Mouse (Mus musculus): ENCODE data around the gene Ptger1. TPM values are rescaled to one million over a fixed set of nuclear protein-coding genes. Genes with fewer than 3 reads are reported as not detected.

Gene Ptger1
- polyA plus RNA-seq, 1 experiment from 2014 or later, result 0.27 TPM

DNA sequence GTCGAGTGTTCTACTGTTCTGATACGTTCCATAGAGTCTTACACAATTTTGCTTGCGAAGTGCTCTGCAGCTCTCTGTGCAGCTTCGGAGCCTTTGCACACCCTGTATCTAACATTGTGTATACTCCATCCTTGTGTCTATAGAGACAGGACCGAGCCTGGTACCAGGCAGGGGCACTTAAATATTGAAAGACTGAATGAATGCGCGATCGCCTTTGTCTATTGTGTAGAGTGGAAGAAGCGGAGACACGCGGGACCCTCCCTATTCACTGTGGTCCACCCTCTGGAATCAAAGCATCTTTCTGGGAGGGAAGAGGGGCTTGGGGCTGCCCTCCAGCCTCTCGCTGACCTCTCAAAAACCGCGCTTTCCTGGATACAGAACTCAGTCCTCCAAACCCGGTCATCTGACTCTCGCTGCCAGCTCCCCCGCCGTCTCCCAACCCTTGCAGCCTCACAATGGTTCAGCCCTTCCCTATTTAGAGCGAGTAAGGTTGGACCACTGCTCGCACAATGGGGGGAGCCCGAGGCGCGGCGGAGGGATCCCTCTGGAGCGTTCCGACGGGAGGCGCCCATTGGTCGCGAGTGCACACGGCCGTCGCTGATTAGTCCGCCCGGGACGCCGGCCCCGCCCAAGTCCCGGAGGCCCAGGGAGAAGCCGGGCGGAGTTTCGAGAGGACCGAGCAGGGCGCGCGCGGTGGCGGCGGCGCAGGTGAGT is 14.3 kb upstream of the Ptger1 start, which contains the start of gene Gipc1:
Gene Gipc1 (plus strand): TSS at position 648 of the 714 bp plus-strand sequence.
- H3K4me3 ChIP-seq (ENCODE audit: low read depth, low read length), result peak within 1 kb of the TSS; percentile 86
- peak; percentile 95 for ATAC-seq (replicated peaks; ENCODE audit: insufficient number of reproducible peaks, low FRiP score, low TSS enrichment, low read depth)
- peak within 1 kb of the TSS; percentile 83 for H3K9ac ChIP-seq (replicated peaks; ENCODE audit: low read length)
- DNase-seq (ENCODE audit: low spot score), result peak; percentile 99
- H3K9me3 ChIP-seq (replicated peaks; ENCODE audit: control insufficient read depth, low read length), result no peaks in the 10 kb centered on the region
- peak within 1 kb of the TSS; percentile 74 for H3K27ac ChIP-seq (replicated peaks; ENCODE audit: low read depth, low read length)
- peaks cover 9% of the 10 kb centered on the region for H3K4me1 ChIP-seq (ENCODE audit: control insufficient read depth, insufficient read depth, low read length)
- no peaks in the 10 kb centered on the region for H3K27me3 ChIP-seq (ENCODE audit: control insufficient read depth, insufficient read depth, low read length)
- H3K36me3 ChIP-seq (replicated peaks; ENCODE audit: control insufficient read depth, insufficient read depth, low read depth, low read length), result no peaks in the 10 kb centered on the region; the same call in 1 of the 2 replicates
- WGBS, result 5% methylated on average over 44 of the region's 50 CpGs
- H3K4me2 ChIP-seq (ENCODE audit: low read depth, low read length), result peak within 1 kb of the TSS; percentile 92

DNA sequence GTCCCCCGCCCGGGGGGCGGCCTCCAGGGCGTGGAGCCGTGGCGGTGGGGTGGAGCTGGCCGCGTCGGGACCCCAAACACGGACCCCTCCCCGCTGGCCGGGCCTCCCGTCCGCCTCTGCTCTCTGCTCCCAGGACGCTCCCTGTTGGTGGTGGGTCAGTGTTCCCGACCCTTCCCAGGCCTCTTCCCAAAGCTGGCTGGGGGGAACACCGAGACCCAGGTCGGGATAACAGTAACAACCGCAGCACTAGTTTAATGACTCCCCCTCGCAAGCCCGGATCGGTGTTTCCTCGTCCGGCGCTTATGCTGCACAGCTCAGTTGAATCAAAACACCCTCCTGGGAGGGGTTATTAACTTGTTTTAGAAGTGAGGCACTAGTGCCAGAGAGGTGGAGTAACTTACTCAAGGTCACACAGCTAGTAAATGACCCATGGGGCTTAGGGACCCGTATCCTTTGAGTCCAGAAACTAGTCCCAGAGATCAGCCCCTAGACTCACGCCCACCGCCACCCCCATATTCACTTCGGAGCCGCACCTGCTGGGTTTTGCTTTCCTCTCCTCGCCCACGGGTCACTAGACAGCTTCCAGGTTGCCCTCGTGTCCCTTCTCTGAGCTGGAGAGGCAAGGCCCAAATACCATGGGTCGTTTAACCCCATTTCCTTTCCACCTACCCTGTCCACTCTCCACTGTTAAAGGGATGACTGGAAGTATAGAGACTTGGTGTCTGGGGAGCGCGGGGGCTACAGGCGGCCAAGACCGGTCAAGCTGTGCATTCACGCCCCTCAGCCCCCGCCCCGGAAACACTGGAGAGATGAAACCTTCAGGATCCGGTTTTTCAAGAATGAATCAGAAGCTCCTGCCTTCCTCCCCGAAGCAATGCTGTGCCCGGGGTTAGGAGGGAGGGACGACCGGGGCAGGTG is 13.5 kb upstream of the Ptger1 start:
- WGBS, result under 1% methylated on average over 46 of the region's 46 CpGs
- Histone ChIP-seq H3K4me1 (ENCODE audit: control insufficient read depth, insufficient read depth, low read length) (peaks cover 9% of the 10 kb centered on the region), H3K4me2 (ENCODE audit: low read depth, low read length) (peak overlapping the region; percentile 92), H3K4me3 (ENCODE audit: low read depth, low read length) (peak overlapping the region; percentile 86), H3K9me3 (replicated peaks; ENCODE audit: control insufficient read depth, low read length) (no peaks in the 10 kb centered on the region), H3K27me3 (ENCODE audit: control insufficient read depth, insufficient read depth, low read length) (no peaks in the 10 kb centered on the region), H3K9ac (replicated peaks; ENCODE audit: low read length) (peak overlapping the region; percentile 83), H3K27ac (replicated peaks; ENCODE audit: low read depth, low read length) (peak overlapping the region; percentile 74), H3K36me3 (replicated peaks; ENCODE audit: control insufficient read depth, insufficient read depth, low read depth, low read length) (no peaks in the 10 kb centered on the region; the same call in 1 of the 2 replicates)
- DNase-seq (ENCODE audit: low spot score) (peak; percentile 43), ATAC-seq (replicated peaks; ENCODE audit: insufficient number of reproducible peaks, low FRiP score, low TSS enrichment, low read depth) (peak; percentile 34)

GRCm38 (mm10) chr8:83653662-83654017 is 12.8 kb upstream of the Ptger1 start:
- ATAC-seq (replicated peaks; ENCODE audit: insufficient number of reproducible peaks, low FRiP score, low TSS enrichment, low read depth), result no peak
- H3K9ac ChIP-seq (replicated peaks; ENCODE audit: low read length), result peak overlapping the region; percentile 83
- peak overlapping the region; percentile 8; the same call in 1 of the 2 replicates for H3K27ac ChIP-seq (replicated peaks; ENCODE audit: low read depth, low read length)
- no peaks in the 10 kb centered on the region for H3K9me3 ChIP-seq (replicated peaks; ENCODE audit: control insufficient read depth, low read length)
- 41% methylated on average over 10 of the region's 10 CpGs for WGBS
- peak overlapping the region; percentile 92 for H3K4me2 ChIP-seq (ENCODE audit: low read depth, low read length)
- peak overlapping the region; percentile 86 for H3K4me3 ChIP-seq (ENCODE audit: low read depth, low read length)
- no peaks in the 10 kb centered on the region for H3K27me3 ChIP-seq (ENCODE audit: control insufficient read depth, insufficient read depth, low read length)
- peaks cover 9% of the 10 kb centered on the region for H3K4me1 ChIP-seq (ENCODE audit: control insufficient read depth, insufficient read depth, low read length)
- DNase-seq (ENCODE audit: low spot score), result no peak
- no peaks in the 10 kb centered on the region; the same call in 1 of the 2 replicates for H3K36me3 ChIP-seq (replicated peaks; ENCODE audit: control insufficient read depth, insufficient read depth, low read depth, low read length)

GRCm38 (mm10) chr8:83654725-83655124 is 11.8 kb upstream of the Ptger1 start:
- 91% methylated on average over 6 of the region's 6 CpGs for WGBS
- no peaks in the 10 kb centered on the region for H3K9me3 ChIP-seq (replicated peaks; ENCODE audit: control insufficient read depth, low read length)

GRCm38 (mm10) chr8:83656043-83656442 is 10.4 kb upstream of the Ptger1 start:
- DNase-seq (ENCODE audit: low spot score), result no peak
- Histone ChIP-seq H3K4me1 (ENCODE audit: control insufficient read depth, insufficient read depth, low read length) (peaks cover 13% of the 10 kb centered on the region), H3K4me3 (ENCODE audit: low read depth, low read length) (no peak overlapping the region), H3K36me3 (replicated peaks; ENCODE audit: control insufficient read depth, insufficient read depth, low read depth, low read length) (no peaks in the 10 kb centered on the region; the same call in 1 of the 2 replicates), H3K27me3 (ENCODE audit: control insufficient read depth, insufficient read depth, low read length) (no peaks in the 10 kb centered on the region), H3K9ac (replicated peaks; ENCODE audit: low read length) (no peak overlapping the region), H3K27ac (replicated peaks; ENCODE audit: low read depth, low read length) (no peak overlapping the region), H3K4me2 (ENCODE audit: low read depth, low read length) (no peak overlapping the region), H3K9me3 (replicated peaks; ENCODE audit: control insufficient read depth, low read length) (no peaks in the 10 kb centered on the region)
- WGBS, result 90% methylated on average over 9 of the region's 9 CpGs
- no peak for ATAC-seq (replicated peaks; ENCODE audit: insufficient number of reproducible peaks, low FRiP score, low TSS enrichment, low read depth)

More at GRCm38 (mm10) chr8:83654725-83655124, 11.8 kb upstream of the Ptger1 start:
- H3K4me3 ChIP-seq (ENCODE audit: low read depth, low read length), result no peak overlapping the region
- no peak for DNase-seq (ENCODE audit: low spot score)
- ATAC-seq (replicated peaks; ENCODE audit: insufficient number of reproducible peaks, low FRiP score, low TSS enrichment, low read depth), result no peak
- no peaks in the 10 kb centered on the region; the same call in 1 of the 2 replicates for H3K36me3 ChIP-seq (replicated peaks; ENCODE audit: control insufficient read depth, insufficient read depth, low read depth, low read length)
- peaks cover 9% of the 10 kb centered on the region for H3K4me1 ChIP-seq (ENCODE audit: control insufficient read depth, insufficient read depth, low read length)
- H3K9ac ChIP-seq (replicated peaks; ENCODE audit: low read length), result no peak overlapping the region
- H3K27ac ChIP-seq (replicated peaks; ENCODE audit: low read depth, low read length), result no peak overlapping the region
- H3K27me3 ChIP-seq (ENCODE audit: control insufficient read depth, insufficient read depth, low read length), result no peaks in the 10 kb centered on the region
- H3K4me2 ChIP-seq (ENCODE audit: low read depth, low read length), result no peak overlapping the region

DNA sequence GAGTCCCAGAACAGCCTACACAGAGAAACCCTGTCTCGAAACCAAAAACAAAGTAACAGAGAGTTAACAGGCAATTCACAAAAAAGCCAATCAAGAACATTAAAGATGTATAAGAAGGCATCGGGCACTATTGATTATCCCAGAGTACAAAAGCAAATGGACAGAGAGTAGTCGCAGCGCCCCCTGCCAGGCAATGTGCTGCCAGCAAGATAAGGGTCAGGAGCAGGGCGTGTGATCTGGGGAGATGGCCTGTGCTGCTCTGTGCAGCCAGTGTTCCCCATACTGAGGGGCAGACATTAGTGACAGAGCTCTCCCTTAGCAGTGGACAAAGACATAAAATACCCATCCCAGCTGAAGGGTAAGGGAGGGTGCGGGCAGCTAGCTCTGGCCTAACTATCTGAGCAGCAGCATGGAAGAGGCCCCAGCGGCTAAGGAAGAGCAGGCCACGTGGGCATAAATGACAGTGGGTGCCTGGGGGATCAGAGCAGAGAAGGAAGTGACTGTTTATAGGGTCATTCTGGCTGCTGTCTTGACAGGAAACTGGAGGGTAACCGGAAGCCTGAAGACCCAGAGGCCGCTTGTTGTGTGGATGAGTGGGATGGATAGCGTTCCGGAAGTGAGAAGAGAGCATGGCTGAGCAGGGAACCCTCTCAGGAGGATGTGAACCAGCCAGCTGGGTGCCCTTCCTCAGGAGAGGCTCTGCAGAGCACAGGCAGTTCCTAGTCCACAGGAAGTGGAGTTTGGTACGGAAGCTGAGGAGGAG is 9.8 kb upstream of the Ptger1 start:
- no peak overlapping the region for H3K4me2 ChIP-seq (ENCODE audit: low read depth, low read length)
- WGBS, result 72% methylated on average over 13 of the region's 13 CpGs
- no peak for ATAC-seq (replicated peaks; ENCODE audit: insufficient number of reproducible peaks, low FRiP score, low TSS enrichment, low read depth)
- H3K9me3 ChIP-seq (replicated peaks; ENCODE audit: control insufficient read depth, low read length), result no peaks in the 10 kb centered on the region
- no peaks in the 10 kb centered on the region; the same call in 1 of the 2 replicates for H3K36me3 ChIP-seq (replicated peaks; ENCODE audit: control insufficient read depth, insufficient read depth, low read depth, low read length)
- no peak for DNase-seq (ENCODE audit: low spot score)
- H3K27me3 ChIP-seq (ENCODE audit: control insufficient read depth, insufficient read depth, low read length), result no peaks in the 10 kb centered on the region
- no peak overlapping the region for H3K4me3 ChIP-seq (ENCODE audit: low read depth, low read length)
- H3K4me1 ChIP-seq (ENCODE audit: control insufficient read depth, insufficient read depth, low read length), result peaks cover 17% of the 10 kb centered on the region
- no peak overlapping the region for H3K27ac ChIP-seq (replicated peaks; ENCODE audit: low read depth, low read length)
- no peak overlapping the region for H3K9ac ChIP-seq (replicated peaks; ENCODE audit: low read length)

DNA sequence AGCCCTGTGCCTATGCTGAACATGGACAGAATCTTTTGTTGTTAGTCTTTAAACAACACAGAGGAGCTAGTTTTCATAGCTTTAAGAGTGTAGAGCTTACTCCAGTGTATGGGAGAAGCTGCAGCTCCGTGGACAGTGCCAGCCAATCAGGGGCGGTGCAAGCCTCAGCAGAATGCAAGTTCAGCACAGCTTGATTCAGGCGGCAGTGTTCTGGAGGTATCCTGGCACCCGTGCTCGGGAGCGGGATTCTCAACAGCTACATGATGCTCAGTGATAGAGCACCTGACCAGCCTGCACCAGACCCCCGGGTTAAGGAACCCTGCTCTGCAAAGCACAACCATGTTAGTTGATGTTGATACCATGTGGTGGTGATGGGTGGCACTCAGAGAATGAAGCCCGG is 5.9 kb upstream of the Ptger1 start:
- Histone ChIP-seq H3K27me3 (ENCODE audit: control insufficient read depth, insufficient read depth, low read length) (no peaks in the 10 kb centered on the region), H3K9ac (replicated peaks; ENCODE audit: low read length) (no peak overlapping the region; the same call in 1 of the 2 replicates), H3K4me1 (ENCODE audit: control insufficient read depth, insufficient read depth, low read length) (peaks cover 22% of the 10 kb centered on the region), H3K4me3 (ENCODE audit: low read depth, low read length) (no peak overlapping the region), H3K27ac (replicated peaks; ENCODE audit: low read depth, low read length) (peak overlapping the region; percentile 62; the same call in 1 of the 2 replicates), H3K9me3 (replicated peaks; ENCODE audit: control insufficient read depth, low read length) (no peaks in the 10 kb centered on the region), H3K36me3 (replicated peaks; ENCODE audit: control insufficient read depth, insufficient read depth, low read depth, low read length) (no peaks in the 10 kb centered on the region; the same call in 1 of the 2 replicates), H3K4me2 (ENCODE audit: low read depth, low read length) (peak overlapping the region; percentile 25; the same call in 1 of the 2 replicates)
- DNase-seq (ENCODE audit: low spot score), result no peak
- WGBS, result 8% methylated on average over 8 of the region's 8 CpGs
- ATAC-seq (replicated peaks; ENCODE audit: insufficient number of reproducible peaks, low FRiP score, low TSS enrichment, low read depth), result 0 out of 2 replicates have a peak, but pooled peaks have one; percentile 0

Measured in embryonic facial prominence, embryonic 11.5 days (tissue).